Mouse (Mus musculus) ES-E14 (cell line): ENCODE measurements around the gene Zfp771.

Experiments
- HCFC1 ChIP-seq: IDR thresholded peaks from 2 replicates; pipeline ENCODE4 v1.6.1; 2012; ENCODE audit warnings: low read length, inconsistent platforms, borderline replicate concordance; ENCODE audit not compliant: insufficient read depth
- ZC3H11A ChIP-seq: IDR thresholded peaks from 2 replicates; pipeline ENCODE4 v1.6.1; 2012; ENCODE audit warnings: low read depth, mild to moderate bottlenecking, inconsistent platforms, low read length, borderline replicate concordance
- ZNF384 ChIP-seq: IDR thresholded peaks from 2 replicates; pipeline ENCODE4 v1.6.1; 2012; ENCODE audit warnings: low read depth, low read length, inconsistent platforms

DNA sequence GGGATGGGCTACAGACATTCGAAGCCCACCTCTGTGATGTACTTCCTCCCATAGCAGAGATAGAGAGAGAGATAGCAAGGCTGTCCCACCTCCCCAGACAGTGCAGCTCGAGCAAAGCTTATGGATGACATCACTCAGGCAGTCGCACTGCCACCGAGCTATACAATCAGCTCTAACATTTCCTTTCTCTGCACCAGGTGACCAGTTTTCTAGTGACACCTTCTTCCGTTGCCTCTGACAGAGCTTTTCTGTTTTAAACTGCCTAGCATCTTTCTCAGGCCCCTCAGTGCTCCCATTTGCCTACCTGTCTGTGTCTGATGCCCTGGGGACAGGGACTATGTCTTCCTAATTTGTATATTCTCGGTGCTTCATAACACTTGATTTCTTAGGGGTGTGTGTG is 23.6 kb upstream of the Zfp771 start:
- TF ChIP-seq HCFC1 (no peak), ZNF384 (no peak), ZC3H11A (no peak)
